Mouse (Mus musculus) stomach, postnatal 0 days (tissue): ENCODE results near the gene Nploc4.

ENCODE experiments used
- CTCF ChIP-seq: IDR thresholded peaks from 2 replicates; pipeline ENCODE4 v1.5.1; 2016; ENCODE audit warnings: antibody characterized with exemption, low read depth, mild to moderate bottlenecking, moderate library complexity
- EP300 ChIP-seq: optimal IDR thresholded peaks from 2 replicates; pipeline ENCODE3; 2016; ENCODE audit warnings: antibody characterized with exemption

DNA sequence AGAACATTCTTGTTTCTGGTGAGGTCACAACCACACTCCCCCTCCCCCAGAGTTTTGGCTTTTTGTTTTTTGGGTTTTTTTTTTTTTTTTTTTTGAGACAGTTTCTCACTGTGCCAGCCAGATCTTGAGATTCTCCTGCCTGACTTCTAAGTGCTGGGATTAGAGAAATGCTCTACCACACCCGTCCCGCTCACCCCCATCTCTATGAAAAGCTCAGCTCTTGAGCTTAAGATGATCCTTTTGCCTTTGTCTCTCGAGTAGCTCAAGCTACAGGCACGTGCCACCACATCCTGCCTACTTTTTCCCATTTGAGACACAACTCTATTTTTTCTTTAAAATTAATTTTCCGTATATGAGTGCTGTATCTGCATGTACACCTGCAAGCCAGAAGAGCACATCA is 26.9 kb upstream of the Nploc4 start:
- TF ChIP-seq CTCF: no peak
- no peak for TF ChIP-seq EP300
